Mouse (Mus musculus) olfactory bulb, adult 2 months (tissue): ENCODE measurements around the gene Oat. TPM values are rescaled to one million over a fixed set of nuclear protein-coding genes. Genes with fewer than 3 reads are reported as not detected.

ENCODE experiments used
- H3K27ac ChIP-seq: fragments of 200-500 bp; 2 replicates; pipeline ENCODE4 v1.5.1; 2012; ENCODE audit warnings: low read depth, low read length; ENCODE audit not compliant: insufficient read depth
- H3K4me1 ChIP-seq: fragments of 200-500 bp; 2 replicates; pipeline ENCODE4 v1.6.1; 2012; ENCODE audit warnings: low read length; ENCODE audit not compliant: control insufficient read depth, insufficient read depth
- H3K4me3 ChIP-seq: fragments of 200-500 bp; 2 replicates; pipeline ENCODE4 v1.5.1; 2012; ENCODE audit warnings: mild to moderate bottlenecking, low read depth, low read length, moderate library complexity; ENCODE audit not compliant: insufficient read depth
- CTCF ChIP-seq: fragments of 200-500 bp; IDR thresholded peaks from 2 replicates; pipeline ENCODE4 v1.5.1; 2012; ENCODE audit warnings: low read depth, mild to moderate bottlenecking, low read length, moderate library complexity; ENCODE audit not compliant: insufficient read depth
- POLR2A ChIP-seq: fragments of 200-500 bp; IDR thresholded peaks from 2 replicates; pipeline ENCODE4 v1.6.1; 2012; ENCODE audit warnings: mild to moderate bottlenecking, low read depth, low read length, moderate library complexity; ENCODE audit not compliant: insufficient read depth
- WGBS: fragments of 180-500 bp; shearing (Covaris S2); methylation state at CpG from one replicate; pipeline ENCODE4 v1.1.7; 2018; 5-methylcytosine and 5-hydroxymethylcytosine counted together
- polyA plus RNA-seq: library from polyadenylated mRNA; stranded (reverse); fragments of >200 nt; gene quantifications from 2 replicates; pipeline ENCODE4 v1.2.4, GENCODE M21; 2012; ENCODE audit warnings: low replicate concordance; ENCODE audit not compliant: missing spikeins, insufficient read depth, insufficient read length

Gene Oat
- polyA plus RNA-seq, result 142 TPM in 1 of 2 replicates, not detected in the other

DNA sequence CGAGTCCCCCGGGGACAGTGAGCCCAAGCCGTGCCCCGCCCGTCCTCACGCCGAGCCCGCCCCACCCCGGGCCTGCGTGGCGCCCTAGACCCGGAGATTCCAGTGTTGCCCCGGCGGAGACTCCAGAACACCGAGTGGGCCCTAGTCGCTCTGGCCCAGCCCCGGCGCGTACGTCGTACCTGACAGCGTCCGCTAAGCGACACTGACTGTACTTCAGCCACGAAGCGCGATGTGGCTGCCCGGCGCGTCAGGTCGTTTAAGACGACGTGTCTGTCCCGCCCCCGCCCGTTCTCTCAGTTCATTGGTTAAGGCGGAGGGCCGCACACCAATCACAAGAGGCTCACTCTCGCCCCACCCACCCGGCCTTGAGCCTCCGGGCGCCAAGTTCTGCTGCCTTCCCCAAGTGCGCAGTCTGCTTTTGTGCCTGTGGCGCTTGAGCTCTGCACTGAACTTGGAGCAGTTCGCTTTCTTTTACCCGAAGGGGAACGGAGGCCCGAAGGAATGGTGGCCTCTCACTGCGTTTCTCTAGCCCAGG is at the start of gene Oat:
Gene Oat, minus strand, starts transcription at position 283 of the 535 bp plus-strand sequence.
- no peak for TF ChIP-seq CTCF
- peak; percentile 83 for TF ChIP-seq POLR2A
- Histone ChIP-seq H3K4me3 (peak within 1 kb of the TSS; percentile 95), H3K4me1 (0 out of 2 replicates have a peak, but pooled peaks cover 2% of the 10 kb centered on the region), H3K27ac (peak within 1 kb of the TSS; percentile 9; the same call in 1 of the 2 replicates)
- WGBS, result under 1% methylated on average over 49 of the region's 49 CpGs

DNA sequence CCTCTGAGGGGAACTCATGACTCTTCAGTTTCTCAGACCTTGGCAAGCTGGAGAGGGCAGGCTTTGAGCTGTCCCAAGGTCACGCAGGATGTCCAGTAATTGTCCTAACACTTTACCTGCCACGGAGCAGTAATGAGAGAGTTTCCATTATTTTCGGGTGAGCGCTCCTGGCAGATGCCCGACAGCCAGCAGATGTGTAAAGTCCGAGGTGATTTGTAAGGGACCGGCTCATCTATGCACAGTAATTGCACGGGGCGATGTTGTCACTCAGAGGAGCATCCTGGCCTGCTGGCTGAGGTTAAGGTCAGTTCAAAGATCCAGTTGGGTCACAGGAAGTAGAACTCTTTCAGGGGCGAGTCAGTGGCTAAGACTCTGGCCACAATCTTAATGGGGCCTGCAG is 48.0 kb upstream of the Oat start:
- H3K4me3 ChIP-seq, result no peak overlapping the region
- TF ChIP-seq CTCF (no peak), POLR2A (no peak)
- H3K4me1 ChIP-seq, result no peaks in the 10 kb centered on the region
- H3K27ac ChIP-seq, result no peak overlapping the region
- WGBS, result 88% methylated on average over 10 of the region's 10 CpGs

DNA sequence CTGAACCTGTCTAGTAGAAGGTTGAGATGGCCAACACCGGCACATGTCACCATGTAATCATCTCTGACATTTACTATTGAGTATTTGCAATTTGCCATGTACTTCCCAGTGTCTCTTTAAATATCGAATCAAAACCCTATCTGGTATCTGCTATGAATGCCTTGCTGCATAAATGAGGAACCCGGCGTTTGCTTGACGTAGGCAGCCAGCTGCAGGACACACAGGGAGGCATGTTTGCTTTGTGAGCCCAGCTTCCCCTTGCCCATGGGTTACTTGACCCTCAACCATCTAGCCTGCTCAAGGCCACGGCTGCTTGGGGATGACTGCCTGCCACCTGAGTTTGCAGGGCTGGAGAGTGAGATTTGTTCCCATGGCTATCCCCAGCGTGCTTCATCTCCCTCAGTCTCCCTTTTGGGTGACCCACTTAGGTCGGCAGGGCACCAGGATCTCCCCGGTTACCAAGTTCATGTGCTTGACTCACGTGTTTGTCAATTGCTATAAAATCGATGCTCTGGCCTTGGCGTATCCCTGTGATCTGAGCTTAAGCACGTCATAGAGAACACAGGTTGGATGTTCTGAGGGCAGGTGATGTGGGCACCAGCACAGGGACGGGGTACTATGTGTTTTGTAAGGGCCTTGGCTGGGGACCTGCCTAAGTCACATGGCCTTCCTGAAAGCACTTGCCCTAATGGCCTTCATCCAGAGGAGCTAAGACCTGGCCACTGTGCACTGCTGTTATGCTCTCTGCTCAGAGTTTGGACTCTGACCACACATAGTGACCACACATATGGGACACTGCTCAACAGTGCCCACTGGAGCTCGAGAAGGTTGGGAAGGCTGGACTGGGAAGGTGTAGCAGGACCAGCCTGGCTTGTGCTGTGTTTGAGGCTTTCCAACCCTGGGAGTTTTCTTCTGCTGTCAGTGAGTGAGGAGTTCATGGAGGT is 44.0 kb upstream of the Oat start:
- Histone ChIP-seq H3K4me1 (peaks cover 3% of the 10 kb centered on the region; the same call in 1 of the 2 replicates), H3K27ac (no peak overlapping the region), H3K4me3 (no peak overlapping the region)
- TF ChIP-seq CTCF, result no peak
- TF ChIP-seq POLR2A, result no peak
- 89% methylated on average over 15 of the region's 15 CpGs for WGBS

DNA sequence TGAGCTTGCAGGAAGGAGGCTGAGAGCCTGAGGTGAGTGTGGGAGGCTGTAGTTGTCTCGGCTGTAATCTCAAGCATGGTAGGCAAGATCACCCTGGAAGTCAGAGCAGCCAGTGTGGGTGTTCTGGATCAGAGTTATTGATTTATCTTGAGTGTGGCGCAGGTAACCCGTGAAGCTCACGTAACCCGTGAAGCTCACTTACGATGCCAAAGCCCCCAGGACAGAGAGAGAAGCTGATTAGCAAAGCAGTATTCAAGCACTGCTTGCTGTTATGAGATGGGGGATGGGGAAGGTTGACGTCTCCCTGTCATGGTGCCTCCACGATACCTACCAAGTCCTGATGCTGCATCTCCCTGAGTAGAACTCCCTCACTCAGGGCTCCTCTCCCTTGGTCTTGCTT is 43.4 kb upstream of the Oat start:
- Histone ChIP-seq H3K4me3 (no peak overlapping the region), H3K27ac (no peak overlapping the region), H3K4me1 (peaks cover 5% of the 10 kb centered on the region; the same call in 1 of the 2 replicates)
- WGBS, result 95% methylated on average over 8 of the region's 8 CpGs
- TF ChIP-seq POLR2A, result no peak
- no peak for TF ChIP-seq CTCF

DNA sequence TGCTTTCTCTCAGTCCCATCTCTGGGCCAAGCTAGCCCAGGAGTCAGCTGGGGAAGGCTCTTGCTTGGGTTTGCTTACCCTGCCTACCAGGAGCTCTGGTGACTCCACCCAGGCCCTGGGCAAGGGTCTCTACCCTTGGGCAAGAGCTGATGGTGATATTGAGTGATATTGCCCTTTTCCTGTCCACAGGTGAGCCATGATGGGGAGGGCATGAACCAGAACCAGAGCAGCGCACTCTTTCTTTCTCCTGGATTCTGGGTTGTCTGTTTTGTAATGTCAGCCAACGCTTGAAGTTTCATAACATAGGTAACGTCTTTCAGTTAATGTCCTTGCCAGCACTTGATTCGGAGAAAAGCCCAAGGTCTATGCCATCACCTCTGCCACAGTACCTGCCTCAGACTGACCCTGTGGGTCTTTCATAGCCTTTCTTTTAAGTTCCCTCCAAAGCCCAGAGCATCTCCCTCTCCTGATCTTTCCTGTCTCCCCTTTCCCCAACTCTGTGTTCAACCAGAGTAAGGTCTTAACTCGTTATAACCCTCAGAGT is 40.9 kb upstream of the Oat start:
- H3K27ac ChIP-seq, result no peak overlapping the region
- no peak overlapping the region for H3K4me3 ChIP-seq
- TF ChIP-seq POLR2A, result no peak
- no peak for TF ChIP-seq CTCF
- WGBS, result 92% methylated on average over 5 of the region's 5 CpGs
- H3K4me1 ChIP-seq, result peaks cover 5% of the 10 kb centered on the region; the same call in 1 of the 2 replicates

DNA sequence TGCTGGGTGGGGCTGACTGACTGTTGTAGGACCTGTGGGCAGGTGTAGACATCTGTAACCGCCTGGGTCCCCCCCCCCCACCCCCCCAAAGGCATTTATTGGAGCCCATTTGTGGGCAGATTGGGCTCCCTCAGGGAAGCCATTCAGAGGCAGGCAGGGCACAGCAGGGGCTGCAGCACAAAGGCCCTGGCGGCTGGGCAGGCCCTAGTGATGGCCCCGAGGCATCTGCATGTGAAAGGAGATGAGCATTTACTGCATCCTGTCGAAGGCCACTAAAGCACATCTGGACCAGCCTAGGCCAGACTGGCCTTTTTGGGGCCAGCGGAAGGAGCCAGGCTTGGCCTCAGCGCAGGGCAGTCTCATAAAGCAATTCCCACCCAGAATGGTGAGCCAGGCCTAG is 40.2 kb upstream of the Oat start:
- WGBS, result 71% methylated on average over 6 of the region's 6 CpGs
- TF ChIP-seq CTCF (no peak), POLR2A (no peak)

DNA sequence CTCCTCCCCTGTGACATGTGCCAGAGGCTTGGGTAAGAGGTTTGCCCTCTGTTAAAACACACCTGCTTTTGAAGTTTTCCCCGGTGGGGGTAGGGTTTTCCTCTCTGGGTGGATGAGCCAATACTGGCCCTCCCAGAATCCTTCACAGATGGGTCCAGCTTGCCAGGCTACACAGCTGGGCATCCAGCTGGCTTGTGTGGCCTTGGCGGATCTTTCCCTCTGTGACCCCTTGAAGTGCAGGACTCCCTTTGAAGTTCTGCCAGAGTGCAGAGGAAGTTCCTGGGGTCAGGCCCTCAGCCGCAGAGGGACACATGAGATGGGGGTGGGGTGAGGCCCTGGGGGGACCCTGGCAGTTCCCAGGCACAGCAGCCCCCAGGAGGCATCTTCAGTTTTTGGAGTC is 39.1 kb upstream of the Oat start:
- Histone ChIP-seq H3K27ac (no peak overlapping the region), H3K4me3 (no peak overlapping the region), H3K4me1 (peaks cover 10% of the 10 kb centered on the region)
- 49% methylated on average over 3 of the region's 3 CpGs for WGBS
- no peak for TF ChIP-seq POLR2A
- TF ChIP-seq CTCF, result no peak

More for the DNA sequence above, 40.2 kb upstream of the Oat start:
- Histone ChIP-seq H3K4me1 (peaks cover 7% of the 10 kb centered on the region; the same call in 1 of the 2 replicates), H3K27ac (no peak overlapping the region), H3K4me3 (no peak overlapping the region)

DNA sequence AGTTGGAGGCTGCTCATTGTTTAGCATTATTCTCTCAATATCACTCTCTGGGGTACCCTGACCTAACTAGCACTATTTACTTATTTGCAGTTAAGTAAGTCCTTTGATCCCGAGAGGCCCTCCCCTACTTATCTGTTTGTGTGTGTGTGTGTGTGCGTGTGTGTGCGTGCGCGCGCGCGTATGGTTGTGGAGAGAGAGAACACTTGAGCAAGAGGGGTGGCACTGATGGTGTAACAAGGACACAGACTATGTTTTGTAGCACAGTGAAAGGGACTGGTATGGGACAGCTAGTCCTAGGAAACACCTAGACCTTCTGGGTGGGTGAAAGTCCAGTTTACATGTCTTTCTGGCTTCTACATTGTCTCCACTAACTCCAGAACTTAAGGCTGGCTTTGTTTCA is 35.3 kb upstream of the Oat start:
- 98% methylated on average over 8 of the region's 8 CpGs for WGBS
- Histone ChIP-seq H3K27ac (no peak overlapping the region), H3K4me3 (no peak overlapping the region), H3K4me1 (peaks cover 10% of the 10 kb centered on the region)
- no peak for TF ChIP-seq POLR2A
- no peak for TF ChIP-seq CTCF
